9 mouse cellular contexts compared by ENCODE assay signal in genomic region chr5:121998981-121999795, GRCm38 (mm10). TPM values are rescaled to one million over a fixed set of nuclear protein-coding genes. Genes with fewer than 3 reads are reported as not detected.
DNase-seq lines count a peak whose midpoint lies in the region; ATAC-seq lines count a peak whose summit lies in the region.
"Had no signal": no experiment of that assay in that cellular context is flagged by ENCODE, and none has a peak within 500 bp of the region (broad histone marks: within the 10 kb centered on the region; RNA-seq: fewer than 3 reads in every experiment).

No protein-coding gene starts in this region.

- no peaks in the 10 kb centered on the region for H3K36me3 ChIP-seq in heart, embryonic 11.5 days (ENCODE audit: control insufficient read depth, insufficient read depth, low read length)
- H3K36me3 ChIP-seq: limb, embryonic 15.5 days had no signal

- H3K4me1 ChIP-seq in heart, embryonic 11.5 days (ENCODE audit: control insufficient read depth, insufficient read depth, low read length) = peaks cover 16% of the 10 kb centered on the region

- DNase-seq in heart, adult 11 months = peak; percentile 99
- DNase-seq in R1 (ENCODE audit: low read depth, low spot score) = peak; percentile 77
- DNase-seq in cerebellum, postnatal 14 days = peak; percentile 74 to 86
- peak; percentile 76 to 81 for DNase-seq in heart, adult 9 months (ENCODE audit: low spot score in 2 of 2)
- DNase-seq in layer of hippocampus, postnatal 10 days (ENCODE audit: low spot score in 2 of 2) = peak; percentile 53 to 64
- DNase-seq in mesoderm, embryonic 11.5 days (ENCODE audit: low read depth, low spot score) = peak; percentile 77
- DNase-seq in testis, postnatal 10 days (ENCODE audit: low spot score) = peak; percentile 86

- H3K27ac ChIP-seq in heart, embryonic 11.5 days (ENCODE audit: low read depth, low read length) = no peak overlapping the region
- H3K27ac ChIP-seq: limb, embryonic 15.5 days had no signal

- WGBS in heart, embryonic 11.5 days (ENCODE audit: insufficient replicate concordance) = 46% methylated on average over 10 of the region's 10 CpGs

- no peak overlapping the region for H3K4me2 ChIP-seq in heart, embryonic 11.5 days
- H3K4me2 ChIP-seq: limb, embryonic 15.5 days had no signal

- ATAC-seq in heart, embryonic 11.5 days (replicated peaks; ENCODE audit: insufficient number of reproducible peaks, low FRiP score, low TSS enrichment) = no peak

- no peak overlapping the region for H3K4me3 ChIP-seq in heart, embryonic 11.5 days (ENCODE audit: low read depth, low read length)
- H3K4me3 ChIP-seq: limb, embryonic 15.5 days had no signal

- H3K9ac ChIP-seq in heart, embryonic 11.5 days (ENCODE audit: low read depth, low read length) = no peak overlapping the region
- H3K9ac ChIP-seq: limb, embryonic 15.5 days had no signal

- no peaks in the 10 kb centered on the region for H3K27me3 ChIP-seq in heart, embryonic 11.5 days (ENCODE audit: control insufficient read depth, insufficient read depth, low read length)
- H3K27me3 ChIP-seq: limb, embryonic 15.5 days had no signal

- no peaks in the 10 kb centered on the region for H3K9me3 ChIP-seq in heart, embryonic 11.5 days (replicated peaks; ENCODE audit: control insufficient read depth, low read length)
- H3K9me3 ChIP-seq: limb, embryonic 15.5 days had no signal

RNA-seq across cellular contexts. Expression of gene Cux2, which starts 50.7 kb away (rescaled TPM):
- 4.7 and 7.1 TPM in 2 replicates for polyA plus RNA-seq in heart, embryonic 11.5 days (2014; fragmentation: Nextera tagmentation; extraction: Ambion mirVana)
- 10 to 100 TPM; 35.5 to 40.1 TPM for total RNA-seq in layer of hippocampus, postnatal 10 days (2021)
